ENCODE assay signal across 21 mouse cellular contexts in the genomic region with DNA sequence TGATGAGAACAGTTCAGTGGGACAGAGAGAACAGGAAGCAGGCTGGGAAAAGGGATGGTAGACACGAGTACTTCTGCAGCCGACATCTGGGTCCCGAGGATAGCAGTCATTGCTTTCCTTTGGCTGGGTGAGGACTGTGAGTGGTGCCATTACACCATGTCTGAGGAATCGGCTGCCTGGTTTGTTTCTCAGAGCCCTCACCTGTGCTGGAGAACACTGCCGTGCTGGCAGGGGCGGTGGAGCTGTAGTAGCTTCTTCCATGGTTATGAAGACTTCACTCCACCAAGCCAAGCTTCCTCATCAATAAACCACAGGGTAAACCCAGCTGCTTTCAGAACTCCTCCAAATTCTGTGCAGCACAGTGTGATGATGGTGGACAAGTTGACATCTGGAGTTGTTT.
DNase-seq lines count a peak whose midpoint lies in the region; ATAC-seq and TF ChIP-seq lines count a peak whose summit lies in the region.
"Had no signal": no experiment of that assay in that cellular context is flagged by ENCODE, and none has a peak within 500 bp of the region (broad histone marks: within the 10 kb centered on the region; RNA-seq: fewer than 3 reads in every experiment).

No protein-coding gene starts in this region.

- no peak overlapping the region for H3K9ac ChIP-seq in forebrain, embryonic 14.5 days (ENCODE audit: low read length)
- H3K9ac ChIP-seq in forebrain, embryonic 16.5 days (replicated peaks; ENCODE audit: low read depth, low read length): no peak overlapping the region
- no peak overlapping the region for H3K9ac ChIP-seq in hindbrain, embryonic 13.5 days
- H3K9ac ChIP-seq in hindbrain, embryonic 16.5 days (ENCODE audit: low read depth, low read length): no peak overlapping the region
- H3K9ac ChIP-seq in neural tube, embryonic 15.5 days (replicated peaks): no peak overlapping the region
- H3K9ac ChIP-seq: forebrain, embryonic 13.5 days; heart, embryonic 12.5 days; heart, embryonic 15.5 days had no signal

- TF ChIP-seq POLR2A in lung, adult 2 months (IDR thresholded peaks at IDR 0.05; ENCODE audit: borderline replicate concordance, extremely low read depth, low read depth, low read length): no peak

- H3K9me3 ChIP-seq in forebrain, embryonic 14.5 days (replicated peaks; ENCODE audit: control insufficient read depth, low read length): no peaks in the 10 kb centered on the region
- no peaks in the 10 kb centered on the region for H3K9me3 ChIP-seq in forebrain, embryonic 16.5 days (ENCODE audit: control insufficient read depth, low read length)
- no peaks in the 10 kb centered on the region for H3K9me3 ChIP-seq in hindbrain, embryonic 13.5 days
- H3K9me3 ChIP-seq in hindbrain, embryonic 16.5 days (ENCODE audit: control insufficient read depth, low read length): no peaks in the 10 kb centered on the region
- H3K9me3 ChIP-seq in neural tube, embryonic 15.5 days (replicated peaks): no peaks in the 10 kb centered on the region
- H3K9me3 ChIP-seq: forebrain, embryonic 10.5 days; forebrain, embryonic 13.5 days; heart, embryonic 12.5 days; heart, embryonic 15.5 days had no signal

- no peak for DNase-seq in forebrain, embryonic 14.5 days (ENCODE audit: low spot score)
- DNase-seq in lung, postnatal 10 days: peak; percentile 2
- no peak for DNase-seq in lung, adult 2 months
- DNase-seq in neural tube, embryonic 10.5 days (ENCODE audit: extremely low spot score, low spot score): no peak
- DNase-seq: adrenal gland, adult 8-10 months; adrenal gland, postnatal 25 days; cerebellum, adult 11-12 months; cerebellum, adult 8-10 months; cerebellum, postnatal 10 days; cerebellum, postnatal 36 days; gastrocnemius, postnatal 14 days; heart, postnatal 4 days had no signal

- no peaks in the 10 kb centered on the region for H3K27me3 ChIP-seq in forebrain, embryonic 14.5 days (replicated peaks; ENCODE audit: control insufficient read depth, insufficient read depth, low read length)
- no peaks in the 10 kb centered on the region for H3K27me3 ChIP-seq in forebrain, embryonic 16.5 days (replicated peaks; ENCODE audit: control insufficient read depth, insufficient read depth, low read length)
- no peaks in the 10 kb centered on the region for H3K27me3 ChIP-seq in hindbrain, embryonic 13.5 days
- no peaks in the 10 kb centered on the region for H3K27me3 ChIP-seq in hindbrain, embryonic 16.5 days (replicated peaks; ENCODE audit: control insufficient read depth, insufficient read depth, low read length)
- no peaks in the 10 kb centered on the region for H3K27me3 ChIP-seq in neural tube, embryonic 15.5 days (replicated peaks)
- H3K27me3 ChIP-seq: forebrain, embryonic 13.5 days; heart, embryonic 12.5 days; heart, embryonic 15.5 days had no signal

- no peak for TF ChIP-seq CTCF in lung, adult 2 months (IDR thresholded peaks at IDR 0.05; ENCODE audit: insufficient read depth, low read length)

- peaks cover 2% of the 10 kb centered on the region; the same call in 1 of the 2 replicates for H3K4me1 ChIP-seq in forebrain, embryonic 14.5 days (ENCODE audit: control insufficient read depth, insufficient read depth, low read length)
- peaks cover 19% of the 10 kb centered on the region for H3K4me1 ChIP-seq in forebrain, embryonic 16.5 days (replicated peaks; ENCODE audit: control insufficient read depth, insufficient read depth, low read length)
- peaks cover 9% of the 10 kb centered on the region; the same call in 1 of the 2 replicates for H3K4me1 ChIP-seq in hindbrain, embryonic 13.5 days (replicated peaks)
- H3K4me1 ChIP-seq in hindbrain, embryonic 16.5 days (ENCODE audit: control insufficient read depth, insufficient read depth, low read depth, low read length): no peaks in the 10 kb centered on the region
- H3K4me1 ChIP-seq in lung, adult 2 months (ENCODE audit: control insufficient read depth, insufficient read depth, low read length): no peaks in the 10 kb centered on the region
- H3K4me1 ChIP-seq in neural tube, embryonic 15.5 days: peaks cover 7% of the 10 kb centered on the region; the same call in 1 of the 2 replicates
- H3K4me1 ChIP-seq: forebrain, embryonic 10.5 days; heart, embryonic 12.5 days; heart, embryonic 15.5 days had no signal

- 0 out of 2 replicates have a peak, but pooled peaks cover 4% of the 10 kb centered on the region for H3K36me3 ChIP-seq in forebrain, embryonic 14.5 days (ENCODE audit: control insufficient read depth, insufficient read depth, low read length)
- no peaks in the 10 kb centered on the region for H3K36me3 ChIP-seq in forebrain, embryonic 16.5 days (ENCODE audit: control insufficient read depth, insufficient read depth)
- no peaks in the 10 kb centered on the region for H3K36me3 ChIP-seq in hindbrain, embryonic 13.5 days
- no peaks in the 10 kb centered on the region for H3K36me3 ChIP-seq in hindbrain, embryonic 16.5 days (ENCODE audit: control insufficient read depth, insufficient read depth, low read length)
- H3K36me3 ChIP-seq in neural tube, embryonic 15.5 days: no peaks in the 10 kb centered on the region
- H3K36me3 ChIP-seq: forebrain, embryonic 10.5 days; heart, embryonic 15.5 days had no signal

- no peak overlapping the region for H3K4me3 ChIP-seq in forebrain, embryonic 14.5 days (ENCODE audit: low read depth, low read length)
- no peak overlapping the region for H3K4me3 ChIP-seq in forebrain, embryonic 16.5 days (replicated peaks; ENCODE audit: low read length)
- no peak overlapping the region for H3K4me3 ChIP-seq in hindbrain, embryonic 13.5 days
- H3K4me3 ChIP-seq in hindbrain, embryonic 16.5 days (ENCODE audit: low read length): no peak overlapping the region
- H3K4me3 ChIP-seq in lung, adult 2 months (replicated peaks; ENCODE audit: extremely low read depth, low read depth, low read length): no peak overlapping the region
- H3K4me3 ChIP-seq in neural tube, embryonic 15.5 days (replicated peaks): no peak overlapping the region
- H3K4me3 ChIP-seq: forebrain, embryonic 10.5 days; forebrain, embryonic 13.5 days; heart, embryonic 12.5 days; heart, embryonic 15.5 days had no signal

- no peak for ATAC-seq in forebrain, embryonic 14.5 days
- no peak for ATAC-seq in forebrain, embryonic 16.5 days
- no peak for ATAC-seq in hindbrain, embryonic 13.5 days (ENCODE audit: low FRiP score)
- no peak for ATAC-seq in hindbrain, embryonic 16.5 days
- ATAC-seq in neural tube, embryonic 15.5 days (ENCODE audit: low FRiP score): no peak
- ATAC-seq: activated CD4-positive, CD25-positive, alpha-beta regulatory T cell, adult 4 months; forebrain, embryonic 13.5 days had no signal

- 91% methylated on average over 6 of the region's 6 CpGs for WGBS in forebrain, embryonic 14.5 days
- WGBS in forebrain, embryonic 16.5 days: 86% methylated on average over 6 of the region's 6 CpGs
- WGBS in hindbrain, embryonic 13.5 days: 86% methylated on average over 6 of the region's 6 CpGs
- WGBS in hindbrain, embryonic 16.5 days: 83% methylated on average over 6 of the region's 6 CpGs
- 81% methylated on average over 6 of the region's 6 CpGs for WGBS in lung, adult 2 months
- 90% methylated on average over 6 of the region's 6 CpGs for WGBS in neural tube, embryonic 15.5 days

- H3K27ac ChIP-seq in forebrain, embryonic 14.5 days (ENCODE audit: low read depth, low read length): peak overlapping the region; percentile 44
- H3K27ac ChIP-seq in forebrain, embryonic 16.5 days (ENCODE audit: low read length): no peak overlapping the region; the same call in 1 of the 2 replicates
- H3K27ac ChIP-seq in hindbrain, embryonic 13.5 days: peak overlapping the region; percentile 36; the same call in 1 of the 2 replicates
- H3K27ac ChIP-seq in hindbrain, embryonic 16.5 days (ENCODE audit: low read depth, low read length): no peak overlapping the region
- H3K27ac ChIP-seq in neural tube, embryonic 15.5 days (replicated peaks): 0 out of 2 replicates have a peak overlapping the region, but pooled peaks have one; percentile 28
- H3K27ac ChIP-seq: forebrain, embryonic 10.5 days; forebrain, embryonic 13.5 days; heart, embryonic 15.5 days had no signal

- no peak overlapping the region for H3K4me2 ChIP-seq in forebrain, embryonic 14.5 days (ENCODE audit: low read length)
- H3K4me2 ChIP-seq in forebrain, embryonic 16.5 days (ENCODE audit: low read length): no peak overlapping the region
- no peak overlapping the region for H3K4me2 ChIP-seq in hindbrain, embryonic 13.5 days
- no peak overlapping the region for H3K4me2 ChIP-seq in hindbrain, embryonic 16.5 days (ENCODE audit: low read length)
- no peak overlapping the region for H3K4me2 ChIP-seq in neural tube, embryonic 15.5 days
- H3K4me2 ChIP-seq: forebrain, embryonic 13.5 days; heart, embryonic 12.5 days; heart, embryonic 15.5 days had no signal

Comparison
In these comparisons a context has a peak if more than half of its experiments do, and no peak if none do; other contexts are left out.
1. H3K27ac ChIP-seq: peak in forebrain, embryonic 14.5 days (single experiment), hindbrain, embryonic 13.5 days (single experiment) and neural tube, embryonic 15.5 days (single experiment); none in forebrain, embryonic 16.5 days (single experiment) and hindbrain, embryonic 16.5 days (single experiment).